Mouse (Mus musculus): ENCODE results near the gene Slc35a5. TPM values are rescaled to one million over a fixed set of nuclear protein-coding genes. Genes with fewer than 3 reads are reported as not detected.

The Slc35a5 gene
- polyA plus RNA-seq, 2 experiments from 2014 or later = 23.5 to 36.9 TPM

GRCm38 (mm10) chr16:45110498-45110897, 48.0 kb downstream of the Slc35a5 start:
- no peak for ATAC-seq

GRCm38 (mm10) chr16:45108203-45108878, 50.2 kb downstream of the Slc35a5 start:
- ATAC-seq = peak; percentile 77

GRCm38 (mm10) chr16:45104993-45105392, 53.5 kb downstream of the Slc35a5 start:
- no peak for ATAC-seq

- no peak for ATAC-seq
These were observed 57.6 kb downstream of the Slc35a5 start for GRCm38 (mm10) chr16:45100892-45101291.

GRCm38 (mm10) chr16:45098886-45099210, 59.7 kb downstream of the Slc35a5 start:
- no peak for ATAC-seq

- no peak for ATAC-seq
These were observed 60.2 kb downstream of the Slc35a5 start for GRCm38 (mm10) chr16:45098186-45098885.

GRCm38 (mm10) chr16:45097467-45097866, 61.0 kb downstream of the Slc35a5 start:
- no peak for ATAC-seq

- ATAC-seq = no peak
These were observed 62.7 kb downstream of the Slc35a5 start for GRCm38 (mm10) chr16:45095561-45096482.

GRCm38 (mm10) chr16:45095030-45095429, 63.5 kb downstream of the Slc35a5 start:
- ATAC-seq = no peak

GRCm38 (mm10) chr16:45094136-45094756, 64.3 kb downstream of the Slc35a5 start:
- ATAC-seq = no peak

- peak; percentile 33 for ATAC-seq
These were observed 65.3 kb downstream of the Slc35a5 start, which contains the start of gene Ccdc80 for GRCm38 (mm10) chr16:45093137-45093731. Ccdc80 (plus strand) TSS chr16:45093402.

- ATAC-seq = peak; percentile 70
These were observed 68.5 kb downstream of the Slc35a5 start for GRCm38 (mm10) chr16:45090005-45090404.

Other genes with a start within 250 kb of the Slc35a5 start
- gene Cd200r3, start 215.0 kb downstream of the Slc35a5 start, polyA plus RNA-seq (2017; shearing (Covaris generic)) = 1 to 10 TPM in 1 of 2 experiments, under 1 TPM in 1; 0.57 to 1.1 TPM
- gene Ccdc80, start 65.3 kb downstream of the Slc35a5 start, polyA plus RNA-seq (2017; shearing (Covaris generic)) = under 1 TPM; 0.45 to 0.73 TPM
- 10 to 100 TPM; 16.8 to 21.4 TPM for gene Atg3, start 79 bp upstream of the Slc35a5 start, polyA plus RNA-seq (2017; shearing (Covaris generic))
- gene Btla, start 65.6 kb upstream of the Slc35a5 start, polyA plus RNA-seq (2017; shearing (Covaris generic)) = 10 to 100 TPM; 49.7 to 64.9 TPM

Data from activated CD4-positive, CD25-positive, alpha-beta regulatory T cell, adult 4 months (primary cell).